Mouse (Mus musculus) cerebral cortex, adult 2 months (tissue): ENCODE data around the gene Htr1b.

Source experiments
- WGBS: fragments of 180-500 bp; shearing (Covaris S2); methylation state at CpG from one replicate; pipeline ENCODE4 v1.1.7; 2018; 5-methylcytosine and 5-hydroxymethylcytosine counted together

Htr1b gene

DNA sequence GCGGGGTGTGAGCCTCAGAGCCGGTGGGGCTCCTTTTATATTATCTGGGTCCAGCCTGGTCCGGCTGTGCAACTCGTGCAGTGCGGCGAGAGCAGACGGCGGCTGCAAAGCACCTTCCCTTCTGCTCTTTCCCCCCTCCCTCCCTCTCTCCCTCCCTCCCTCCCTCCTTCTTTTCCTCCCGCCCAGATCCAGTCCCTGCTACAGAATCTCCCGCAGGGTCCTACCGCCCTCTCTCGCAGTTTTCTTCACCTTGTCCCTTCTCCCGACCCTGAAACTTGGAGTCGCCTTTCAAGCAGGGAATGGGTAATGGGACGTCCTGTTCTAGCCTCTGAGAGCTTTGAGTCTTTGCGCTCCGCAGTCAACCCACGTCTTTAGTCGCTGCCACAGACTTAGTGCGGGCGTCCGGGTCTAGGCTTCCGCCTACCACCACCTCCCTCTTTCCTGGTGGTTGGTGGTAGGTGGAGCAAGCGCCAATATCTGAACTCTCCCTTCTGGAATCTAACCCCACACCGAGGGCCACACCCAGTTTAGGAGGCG lies at the start of gene Htr1b:
Htr1b (minus strand) TSS at position 392 of the 537 bp plus-strand sequence.
- WGBS, result under 1% methylated on average over 26 of the region's 26 CpGs

- WGBS, result 90% methylated on average over 1 of the region's 1 CpGs
Observed at GRCm38 (mm10) chr9:81676716-81677115, 43.1 kb upstream of the Htr1b start.

DNA sequence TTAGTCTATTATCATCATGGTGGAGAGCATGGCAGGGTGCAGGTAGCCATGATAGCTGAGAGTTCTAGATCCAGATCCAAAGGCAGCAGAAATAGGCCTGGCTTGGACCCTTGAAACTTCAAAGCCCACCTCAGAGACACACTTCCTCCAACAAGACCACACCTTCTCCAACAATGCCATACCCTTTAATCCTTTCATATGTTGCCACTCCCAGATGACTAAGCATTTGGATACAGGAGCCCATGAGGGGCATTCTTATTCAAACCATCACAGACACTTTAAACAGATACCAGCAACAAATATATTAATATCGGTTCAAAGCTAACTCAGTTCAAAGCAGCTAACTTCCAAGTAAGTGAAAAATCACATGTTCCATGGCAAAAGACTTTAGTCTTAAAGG lies 3.9 kb upstream of the Htr1b start:
- 98% methylated on average over 1 of the region's 1 CpGs for WGBS

GRCm38 (mm10) chr9:81635109-81635508 lies 1.5 kb upstream of the Htr1b start:
- WGBS, result 6% methylated on average over 8 of the region's 8 CpGs

- 2% methylated on average over 10 of the region's 10 CpGs for WGBS
Observed at GRCm38 (mm10) chr9:81634163-81634562, 535 bp upstream of the Htr1b start.

DNA sequence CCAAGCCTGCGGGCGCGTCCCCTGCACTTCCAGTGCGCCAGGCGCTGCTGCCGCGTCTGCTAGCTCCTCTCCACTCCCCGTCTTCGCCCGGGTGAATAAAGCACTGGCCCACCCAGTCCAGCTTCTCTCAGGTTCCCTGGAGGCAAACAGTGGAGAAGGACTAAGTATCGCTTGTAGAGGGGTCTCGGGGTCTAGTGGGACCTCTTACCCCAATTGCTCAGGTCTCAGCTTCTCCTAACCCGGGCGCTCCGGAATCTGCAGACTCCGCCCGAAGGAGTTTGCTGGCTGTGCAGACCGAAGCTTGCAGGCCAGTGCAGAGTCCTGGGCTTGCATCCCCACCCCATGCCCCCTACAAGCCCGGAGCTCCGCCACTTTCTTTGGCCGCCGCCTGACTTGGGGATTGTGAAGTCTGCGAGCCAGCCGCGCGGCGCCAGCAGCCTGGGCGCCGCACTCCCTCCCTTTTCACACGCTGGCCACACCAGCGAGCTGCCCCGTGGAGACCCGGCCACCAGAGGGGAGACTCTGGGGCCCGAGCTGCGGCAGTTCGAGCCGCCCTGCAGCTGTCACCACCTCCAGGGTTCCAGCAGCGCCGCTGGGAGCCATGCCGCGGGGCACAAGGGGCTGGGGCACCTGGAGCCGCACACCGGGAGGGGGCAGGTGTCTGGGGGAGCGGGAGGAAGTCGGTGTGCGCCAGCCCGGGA lies 742 bp downstream of the Htr1b start:
- WGBS, result under 1% methylated on average over 47 of the region's 47 CpGs

DNA sequence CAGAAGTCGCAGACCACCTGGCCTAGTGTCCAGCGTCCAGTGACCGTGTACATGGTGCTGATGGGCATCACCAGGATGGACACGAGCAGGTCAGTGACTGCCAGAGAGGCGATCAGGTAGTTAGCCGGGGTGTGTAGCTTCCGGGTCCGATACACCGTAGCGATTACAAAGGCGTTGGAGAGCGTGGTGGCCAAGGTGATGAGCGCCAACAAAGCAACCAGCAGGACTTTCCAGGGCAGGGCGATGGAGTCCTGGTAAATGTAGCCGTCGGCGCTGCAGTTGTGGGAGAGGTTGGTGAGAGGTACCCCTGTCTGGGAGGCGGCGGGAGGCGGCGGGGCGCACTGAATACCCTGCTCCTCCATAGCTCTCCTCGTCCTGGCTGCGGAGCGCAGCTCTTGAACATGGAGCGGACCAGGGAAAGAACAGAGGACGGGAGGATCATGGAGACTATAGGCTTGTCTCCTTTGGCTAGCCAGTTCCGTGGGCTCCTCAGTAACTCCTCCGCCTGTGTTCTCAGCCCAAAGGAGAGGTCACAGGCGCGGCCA lies 1.4 kb downstream of the Htr1b start:
- WGBS, result 1% methylated on average over 31 of the region's 31 CpGs

GRCm38 (mm10) chr9:81631581-81632091 lies 2.0 kb downstream of the Htr1b start:
- WGBS, result 7% methylated on average over 27 of the region's 27 CpGs

DNA sequence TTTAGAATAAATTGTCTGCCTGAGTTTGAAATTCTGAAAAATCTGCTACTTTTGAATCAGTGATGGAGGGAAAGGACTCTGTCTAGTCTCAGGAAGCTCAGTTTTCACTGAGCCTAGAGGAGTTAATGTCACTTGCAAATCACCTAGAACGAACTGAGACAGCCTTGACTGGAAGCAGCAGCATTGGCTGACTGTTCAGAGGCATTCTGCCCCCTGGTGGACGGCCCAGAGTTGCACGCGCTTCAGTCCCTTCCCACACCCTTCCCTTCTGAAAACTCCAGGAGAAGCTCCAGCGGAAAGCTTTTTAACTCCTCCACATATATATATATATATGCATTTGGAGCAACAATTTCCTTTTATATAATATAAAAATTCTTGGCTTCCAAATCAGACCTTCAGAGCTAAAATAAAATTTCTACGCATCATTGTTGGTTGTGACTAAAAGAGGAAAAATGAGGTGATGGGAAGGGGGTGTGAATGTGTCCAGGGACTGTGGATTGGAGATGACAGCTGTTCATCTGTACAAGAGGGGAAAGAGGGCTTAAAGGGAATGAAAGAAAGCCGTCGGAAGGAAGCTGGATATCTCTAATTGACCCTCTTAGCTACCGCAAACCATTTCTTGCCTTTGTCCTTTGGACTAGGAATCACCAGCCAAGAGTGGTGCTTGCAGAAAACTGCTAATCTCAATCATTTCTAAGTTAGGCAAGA lies 6.6 kb downstream of the Htr1b start:
- WGBS, result 21% methylated on average over 9 of the region's 9 CpGs

DNA sequence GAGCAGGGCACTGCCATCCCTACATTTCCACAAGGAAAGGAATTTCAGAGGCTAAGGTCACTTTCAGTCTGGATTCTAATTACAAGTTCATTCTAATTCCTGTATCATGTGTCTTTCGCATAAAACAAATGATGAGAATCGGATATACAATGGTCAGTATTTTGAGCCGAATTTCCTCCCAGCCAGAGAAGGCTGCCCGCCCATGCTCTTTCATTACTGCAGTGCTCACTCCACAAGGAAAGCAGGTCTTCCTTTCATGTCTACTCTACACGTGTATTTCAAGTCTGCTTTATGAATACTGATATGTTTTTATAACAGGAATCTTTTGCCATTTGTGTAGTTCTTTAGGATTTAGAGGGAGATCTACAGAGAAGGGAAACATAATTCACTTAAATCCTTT lies 10.8 kb downstream of the Htr1b start:
- 61% methylated on average over 5 of the region's 5 CpGs for WGBS

DNA sequence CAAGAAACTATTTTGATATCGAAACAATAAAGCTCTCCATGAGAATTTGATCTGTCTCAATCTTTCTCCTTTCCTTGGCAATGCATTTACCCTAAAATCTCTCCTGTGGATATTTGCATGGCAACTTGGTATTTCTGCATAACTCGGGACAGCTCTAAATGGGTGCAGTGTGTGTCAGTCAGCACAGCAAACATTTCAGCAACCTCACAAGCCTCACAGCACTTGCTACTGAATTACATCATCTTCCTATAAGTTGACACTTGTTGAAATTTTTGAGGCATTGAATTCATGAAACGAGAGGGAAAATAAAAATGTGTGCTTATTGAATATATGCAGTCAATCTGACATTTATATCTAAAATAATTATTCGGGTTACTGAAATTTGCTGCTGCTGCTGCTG lies 22.6 kb downstream of the Htr1b start:
- WGBS, result 80% methylated on average over 4 of the region's 4 CpGs
